Mouse (Mus musculus): ENCODE measurements around the gene Fam166a. TPM values are rescaled to one million over a fixed set of nuclear protein-coding genes. Genes with fewer than 3 reads are reported as not detected.

The Fam166a gene
- total and polyA plus RNA-seq, 2 experiments from 2014 or later = not detected

GRCm38 (mm10) chr2:25194486-25195171 lies 23.9 kb upstream of the Fam166a start:
- Histone ChIP-seq H3K9me3 (ENCODE audit: low read length) (no peaks in the 10 kb centered on the region), H3K9ac (replicated peaks; ENCODE audit: low read length) (no peak overlapping the region), H3K27me3 (ENCODE audit: insufficient read depth, low read length) (peaks cover 9% of the 10 kb centered on the region; the same call in 1 of the 2 replicates), H3K4me3 (ENCODE audit: low read length) (no peak overlapping the region), H3K4me1 (ENCODE audit: insufficient read depth, low read length) (0 out of 2 replicates have a peak, but pooled peaks cover 3% of the 10 kb centered on the region), H3K27ac (no peak overlapping the region), H3K4me2 (ENCODE audit: low read depth, low read length) (no peak overlapping the region), H3K36me3 (ENCODE audit: insufficient read depth, low read length) (peaks cover 8% of the 10 kb centered on the region)
- 83% methylated on average over 17 of the region's 17 CpGs for WGBS
- DNase-seq (ENCODE audit: low spot score) (no peak), ATAC-seq (no peak)
- no peak for TF ChIP-seq CTCF (IDR thresholded peaks at IDR 0.05; ENCODE audit: low read depth)

GRCm38 (mm10) chr2:25195211-25196156 lies 23.1 kb upstream of the Fam166a start:
- Histone ChIP-seq H3K4me3 (ENCODE audit: low read length) (no peak overlapping the region), H3K9ac (replicated peaks; ENCODE audit: low read length) (no peak overlapping the region), H3K27ac (no peak overlapping the region), H3K27me3 (ENCODE audit: insufficient read depth, low read length) (peaks cover 9% of the 10 kb centered on the region; the same call in 1 of the 2 replicates), H3K36me3 (ENCODE audit: insufficient read depth, low read length) (peaks cover 17% of the 10 kb centered on the region), H3K9me3 (ENCODE audit: low read length) (no peaks in the 10 kb centered on the region), H3K4me2 (ENCODE audit: low read depth, low read length) (peak overlapping the region; percentile 39), H3K4me1 (ENCODE audit: insufficient read depth, low read length) (0 out of 2 replicates have a peak, but pooled peaks cover 3% of the 10 kb centered on the region)
- DNase-seq (ENCODE audit: low spot score) = no peak
- no peak for TF ChIP-seq CTCF (IDR thresholded peaks at IDR 0.05; ENCODE audit: low read depth)
- no peak for ATAC-seq
- WGBS = 27% methylated on average over 55 of the region's 55 CpGs

- no peak for TF ChIP-seq CTCF (IDR thresholded peaks at IDR 0.05; ENCODE audit: low read depth)
- H3K27ac ChIP-seq = 0 out of 2 replicates have a peak within 1 kb of the TSS, but pooled peaks have one; percentile 11
- peaks cover 9% of the 10 kb centered on the region; the same call in 1 of the 2 replicates for H3K27me3 ChIP-seq (ENCODE audit: insufficient read depth, low read length)
- H3K4me2 ChIP-seq (ENCODE audit: low read depth, low read length) = peak within 1 kb of the TSS; percentile 39
- no peak for DNase-seq (ENCODE audit: low spot score)
- ATAC-seq = no peak
- H3K4me3 ChIP-seq (ENCODE audit: low read length) = 0 out of 2 replicates have a peak within 1 kb of the TSS, but pooled peaks have one; percentile 2
- 20% methylated on average over 8 of the region's 8 CpGs for WGBS
- peaks cover 26% of the 10 kb centered on the region for H3K36me3 ChIP-seq (ENCODE audit: insufficient read depth, low read length)
- 0 out of 2 replicates have a peak, but pooled peaks cover 3% of the 10 kb centered on the region for H3K4me1 ChIP-seq (ENCODE audit: insufficient read depth, low read length)
- H3K9ac ChIP-seq (replicated peaks; ENCODE audit: low read length) = no peak within 1 kb of the TSS
- no peaks in the 10 kb centered on the region for H3K9me3 ChIP-seq (ENCODE audit: low read length)
Observed at GRCm38 (mm10) chr2:25196172-25196954, 22.2 kb upstream of the Fam166a start, which contains the start of gene Tor4a. Gene Tor4a, minus strand, starts transcription at chr2:25196886.

GRCm38 (mm10) chr2:25197191-25197590 lies 21.4 kb upstream of the Fam166a start:
- no peak overlapping the region for H3K4me2 ChIP-seq (ENCODE audit: low read depth, low read length)
- H3K9me3 ChIP-seq (ENCODE audit: low read length) = no peaks in the 10 kb centered on the region
- no peak for TF ChIP-seq CTCF (IDR thresholded peaks at IDR 0.05; ENCODE audit: low read depth)
- 0 out of 2 replicates have a peak, but pooled peaks cover 3% of the 10 kb centered on the region for H3K4me1 ChIP-seq (ENCODE audit: insufficient read depth, low read length)
- no peak overlapping the region for H3K4me3 ChIP-seq (ENCODE audit: low read length)
- H3K36me3 ChIP-seq (ENCODE audit: insufficient read depth, low read length) = peaks cover 34% of the 10 kb centered on the region
- no peak overlapping the region for H3K9ac ChIP-seq (replicated peaks; ENCODE audit: low read length)
- 0 out of 2 replicates have a peak overlapping the region, but pooled peaks have one; percentile 11 for H3K27ac ChIP-seq
- no peak for ATAC-seq
- WGBS = 21% methylated on average over 2 of the region's 2 CpGs
- H3K27me3 ChIP-seq (ENCODE audit: insufficient read depth, low read length) = peaks cover 9% of the 10 kb centered on the region; the same call in 1 of the 2 replicates
- no peak for DNase-seq (ENCODE audit: low spot score)

GRCm38 (mm10) chr2:25197946-25198345 lies 20.6 kb upstream of the Fam166a start:
- 0 out of 2 replicates have a peak, but pooled peaks cover 3% of the 10 kb centered on the region for H3K4me1 ChIP-seq (ENCODE audit: insufficient read depth, low read length)
- peaks cover 9% of the 10 kb centered on the region; the same call in 1 of the 2 replicates for H3K27me3 ChIP-seq (ENCODE audit: insufficient read depth, low read length)
- ATAC-seq (no peak), DNase-seq (ENCODE audit: low spot score) (no peak)
- no peak overlapping the region for H3K27ac ChIP-seq
- H3K36me3 ChIP-seq (ENCODE audit: insufficient read depth, low read length) = peaks cover 41% of the 10 kb centered on the region
- no peak overlapping the region for H3K4me3 ChIP-seq (ENCODE audit: low read length)
- TF ChIP-seq CTCF (IDR thresholded peaks at IDR 0.05; ENCODE audit: low read depth) = no peak
- H3K4me2 ChIP-seq (ENCODE audit: low read depth, low read length) = no peak overlapping the region
- no peaks in the 10 kb centered on the region for H3K9me3 ChIP-seq (ENCODE audit: low read length)
- no peak overlapping the region for H3K9ac ChIP-seq (replicated peaks; ENCODE audit: low read length)

- no peak for TF ChIP-seq CTCF (IDR thresholded peaks at IDR 0.05; ENCODE audit: low read depth)
- H3K27ac ChIP-seq = no peak overlapping the region
- WGBS = 95% methylated on average over 2 of the region's 2 CpGs
- 0 out of 2 replicates have a peak, but pooled peaks cover 3% of the 10 kb centered on the region for H3K27me3 ChIP-seq (ENCODE audit: insufficient read depth, low read length)
- no peak overlapping the region for H3K9ac ChIP-seq (replicated peaks; ENCODE audit: low read length)
- H3K4me2 ChIP-seq (ENCODE audit: low read depth, low read length) = no peak overlapping the region
- no peaks in the 10 kb centered on the region for H3K4me1 ChIP-seq (ENCODE audit: insufficient read depth, low read length)
- no peaks in the 10 kb centered on the region for H3K9me3 ChIP-seq (ENCODE audit: low read length)
- peaks cover 58% of the 10 kb centered on the region for H3K36me3 ChIP-seq (ENCODE audit: insufficient read depth, low read length)
- no peak overlapping the region for H3K4me3 ChIP-seq (ENCODE audit: low read length)
- DNase-seq (ENCODE audit: low spot score) (no peak), ATAC-seq (no peak)
Observed at GRCm38 (mm10) chr2:25200631-25201030, 17.9 kb upstream of the Fam166a start.
